Mouse (Mus musculus): ENCODE data around the gene Slc16a2. TPM values are rescaled to one million over a fixed set of nuclear protein-coding genes. Genes with fewer than 3 reads are reported as not detected.
"Not testable (repeated sequence)": the region's sequence is repeated elsewhere in the genome, so short reads cannot be mapped to it uniquely, and the experiment has no call there.

Gene Slc16a2
- total RNA-seq, 4 experiments from 2014 or later = 27.4 to 30.3 (median 28.8) TPM

DNA sequence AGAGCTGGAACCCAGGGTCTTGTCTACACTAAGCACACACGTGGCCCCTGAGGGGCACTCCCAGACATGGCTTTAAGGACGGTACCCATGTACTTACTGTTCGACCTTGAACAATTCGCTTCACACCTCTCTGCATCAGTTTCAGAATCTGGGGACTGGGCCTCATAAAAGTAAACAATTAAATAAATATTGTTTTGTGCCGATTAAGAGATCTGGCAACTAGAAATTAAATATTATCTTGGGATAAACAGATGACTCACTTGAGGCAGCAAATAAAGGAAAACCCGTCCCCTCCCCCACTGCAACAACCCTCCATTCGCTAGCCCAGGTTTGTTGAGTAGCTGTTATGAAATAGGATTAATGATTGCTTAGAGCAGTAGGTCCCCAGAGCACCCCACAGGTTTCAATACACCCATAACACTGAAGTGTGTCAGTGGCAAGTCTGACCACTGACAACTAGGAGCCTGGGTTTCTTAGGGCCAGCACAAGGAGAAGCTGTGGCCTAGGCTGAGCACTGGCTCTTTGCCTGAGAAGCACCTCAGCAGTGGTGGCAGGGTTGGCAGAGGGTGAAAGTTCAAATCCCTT lies 87.7 kb downstream of the Slc16a2 start:
- no peak for DNase-seq (ENCODE audit: low spot score in 2 of 2)

GRCm38 (mm10) chrX:103733091-103733490 lies 88.7 kb downstream of the Slc16a2 start:
- no peak for DNase-seq (ENCODE audit: low spot score in 2 of 2)

- DNase-seq (ENCODE audit: low spot score in 2 of 2) = no peak
Measured at GRCm38 (mm10) chrX:103732033-103732703, 89.6 kb downstream of the Slc16a2 start.

GRCm38 (mm10) chrX:103722437-103722836 lies 99.3 kb downstream of the Slc16a2 start:
- DNase-seq (ENCODE audit: low spot score in 2 of 2) = no peak

GRCm38 (mm10) chrX:103719618-103720185 lies 102.1 kb downstream of the Slc16a2 start:
- DNase-seq (ENCODE audit: low spot score in 2 of 2) = no peak

DNA sequence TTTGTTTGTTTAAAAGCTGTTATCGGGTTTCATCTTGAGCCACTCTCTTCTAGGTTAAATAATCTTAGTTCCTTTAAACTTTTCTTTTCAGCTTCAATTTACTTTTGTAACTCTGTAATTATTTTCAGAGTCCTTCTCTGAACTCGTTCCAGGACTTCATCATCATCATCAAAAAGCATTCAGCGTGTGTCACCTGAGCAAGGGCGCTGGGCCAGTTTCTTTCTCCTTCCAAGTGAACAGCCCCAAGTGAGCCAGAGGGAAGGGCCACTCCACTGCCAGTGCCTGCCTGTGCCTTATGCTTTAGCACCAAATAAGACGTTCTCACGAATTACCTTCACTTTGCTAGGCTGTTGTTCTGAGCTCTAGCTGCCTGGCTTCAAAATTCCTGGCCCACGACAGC lies 108.9 kb downstream of the Slc16a2 start:
- no peak for DNase-seq (ENCODE audit: low spot score in 2 of 2)

- DNase-seq (ENCODE audit: low spot score in 2 of 2) = no peak
Measured at GRCm38 (mm10) chrX:103709671-103710070, 112.1 kb downstream of the Slc16a2 start.

- DNase-seq (ENCODE audit: low spot score in 2 of 2) = no peak
Measured at GRCm38 (mm10) chrX:103708592-103708991, 113.2 kb downstream of the Slc16a2 start.

DNA sequence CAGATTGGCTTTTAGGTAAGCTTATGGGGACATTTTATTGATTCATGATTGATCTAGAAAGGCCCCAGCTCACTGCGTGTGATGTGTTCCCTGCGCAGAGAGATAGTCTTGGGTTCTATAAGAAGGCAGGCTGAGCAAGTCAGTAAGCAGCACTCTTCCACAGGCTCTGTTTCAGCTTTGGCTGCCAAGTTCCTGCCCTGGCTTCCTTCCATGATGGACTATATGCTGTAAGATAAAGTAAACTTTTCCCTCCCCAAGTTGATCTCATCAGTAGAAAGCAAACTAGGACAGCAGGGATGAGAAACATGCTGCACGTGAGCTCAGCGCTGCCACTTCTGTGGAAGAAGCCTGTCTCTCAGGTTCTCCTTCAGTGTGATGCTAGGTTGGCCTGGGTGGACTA lies 117.2 kb downstream of the Slc16a2 start:
- DNase-seq (ENCODE audit: low spot score in 2 of 2) = no peak

- no peak for DNase-seq (ENCODE audit: low spot score in 2 of 2)
Measured at GRCm38 (mm10) chrX:103704024-103704423, 117.8 kb downstream of the Slc16a2 start.

GRCm38 (mm10) chrX:103697796-103698195 lies 124.0 kb downstream of the Slc16a2 start:
- no peak for DNase-seq (ENCODE audit: low spot score in 2 of 2)

- DNase-seq (ENCODE audit: low spot score in 2 of 2) = peak in 1 of 2 experiments; percentile 75
Measured at GRCm38 (mm10) chrX:103696081-103696519, 125.7 kb downstream of the Slc16a2 start.

- DNase-seq (ENCODE audit: low spot score in 2 of 2) = peak; percentile 39 to 68
Measured at GRCm38 (mm10) chrX:103695165-103695996, 126.4 kb downstream of the Slc16a2 start.

GRCm38 (mm10) chrX:103694787-103695164 lies 127.0 kb downstream of the Slc16a2 start:
- DNase-seq (ENCODE audit: low spot score in 2 of 2) = peak in 1 of 2 experiments; percentile 17

DNA sequence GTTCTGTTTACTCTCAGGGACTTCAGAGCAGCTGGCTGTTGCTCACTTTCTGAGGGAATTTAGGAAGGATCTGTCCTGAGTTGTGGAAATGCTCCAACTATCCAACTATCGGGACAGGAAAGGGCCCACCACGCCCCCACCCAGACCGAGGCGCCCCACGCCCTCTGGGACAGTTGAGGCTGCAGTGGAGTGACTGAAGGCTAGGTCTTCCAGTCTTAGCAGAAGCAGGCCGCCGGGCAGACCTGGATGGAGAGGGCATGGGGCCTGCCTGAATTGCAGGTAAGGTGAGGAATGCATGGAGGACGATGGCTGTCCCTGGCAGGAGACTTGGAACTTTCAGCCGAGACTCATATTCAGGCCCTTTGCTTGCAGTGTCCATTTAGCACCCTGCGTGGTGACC lies 127.4 kb downstream of the Slc16a2 start:
- no peak for DNase-seq (ENCODE audit: low spot score in 2 of 2)

- DNase-seq (ENCODE audit: low spot score in 2 of 2) = no peak
Measured at GRCm38 (mm10) chrX:103692916-103693315, 128.9 kb downstream of the Slc16a2 start.

DNA sequence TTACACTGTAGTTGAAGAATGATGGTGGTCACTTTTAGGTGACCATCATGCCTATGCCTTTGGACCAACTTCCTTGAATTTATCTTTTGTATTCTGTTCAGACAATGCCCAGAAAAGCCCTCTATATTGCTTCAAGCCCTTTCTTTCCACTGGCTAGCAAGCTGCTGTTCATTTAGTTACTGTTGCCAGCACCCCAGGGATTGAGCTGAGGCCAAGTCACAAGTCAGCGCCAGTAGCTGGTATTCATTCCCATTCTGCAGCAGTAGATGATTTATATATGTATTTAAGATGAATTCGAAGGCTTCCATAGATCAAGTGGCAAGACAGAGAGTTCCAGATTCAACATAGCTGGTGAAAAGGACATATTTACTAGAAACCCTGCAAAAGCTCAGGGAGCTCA lies 133.2 kb downstream of the Slc16a2 start:
- no peak for DNase-seq (ENCODE audit: low spot score in 2 of 2)

DNA sequence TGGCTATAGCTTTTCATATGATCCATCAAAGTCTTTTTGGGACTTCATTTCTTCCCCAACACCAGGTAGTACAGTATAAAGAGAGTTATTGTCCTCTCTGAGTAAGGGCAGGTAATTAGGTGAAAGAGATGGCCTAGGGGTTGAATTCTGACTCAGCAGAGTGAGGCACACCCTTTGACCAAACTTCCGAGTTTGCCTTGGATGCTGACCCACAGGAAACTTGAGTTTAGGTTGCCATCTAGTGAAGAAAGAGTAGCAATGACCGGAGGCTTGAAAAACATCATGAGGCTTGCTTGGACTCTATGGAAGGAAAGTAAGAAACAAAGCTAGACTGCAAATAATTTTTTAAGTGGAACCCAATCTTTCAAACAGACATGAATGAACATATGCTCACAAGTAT lies 147.1 kb downstream of the Slc16a2 start:
- no peak for DNase-seq (ENCODE audit: low spot score in 2 of 2)

DNA sequence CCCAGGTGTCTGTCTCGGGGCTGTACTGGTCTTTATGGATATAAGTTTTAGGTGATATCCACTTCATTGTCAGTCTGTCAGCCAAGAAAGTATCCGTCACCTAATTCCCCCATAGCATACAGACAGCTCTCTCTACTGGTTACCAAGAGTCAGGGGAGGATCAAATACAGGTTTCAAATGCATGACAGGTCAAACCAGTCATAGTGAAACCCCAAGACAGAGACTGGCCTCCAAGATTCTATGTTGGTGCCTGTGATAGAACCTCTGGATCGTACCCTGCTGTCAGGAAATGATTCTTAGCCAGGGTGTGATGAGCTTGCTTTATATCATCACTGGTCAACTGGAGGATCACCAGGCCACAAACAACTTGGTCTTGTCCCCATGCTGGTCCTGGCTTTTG lies 148.0 kb downstream of the Slc16a2 start:
- no peak for DNase-seq (ENCODE audit: low spot score in 2 of 2)

GRCm38 (mm10) chrX:103670245-103670644 lies 151.5 kb downstream of the Slc16a2 start:
- DNase-seq (ENCODE audit: low spot score in 2 of 2) = no peak

- not testable (repeated sequence) for DNase-seq (ENCODE audit: low spot score in 2 of 2)
Measured at GRCm38 (mm10) chrX:103664445-103664844, 157.3 kb downstream of the Slc16a2 start.

GRCm38 (mm10) chrX:103658985-103659384 lies 162.8 kb downstream of the Slc16a2 start:
- no peak for DNase-seq (ENCODE audit: low spot score in 2 of 2)
